In genomic region chr15:4264601-4265000, GRCm38 (mm10) we compare ENCODE assay signal across 19 mouse cellular contexts.
DNase-seq lines count a peak whose midpoint lies in the region; ATAC-seq and TF ChIP-seq lines count a peak whose summit lies in the region.
"Had no signal": no experiment of that assay in that cellular context is flagged by ENCODE, and none has a peak within 500 bp of the region (broad histone marks: within the 10 kb centered on the region; RNA-seq: fewer than 3 reads in every experiment).

No protein-coding gene starts in this region.

- CTCF ChIA-PET in Patski (lab: Charles Lee): interaction anchor here (1.8 kb wide), 1 partner anchor 9 kb away, joined by 5 read pairs; no protein-coding TSS in a partner anchor

- no peak for TF ChIP-seq CTCF in Patski (IDR thresholded peaks at IDR 0.05)

- peak; percentile 1 to 3 for DNase-seq in kidney, postnatal 36 days
- no peak for DNase-seq in kidney, postnatal 4 days
- DNase-seq in Patski (ENCODE audit: low read depth, low spot score): no peak
- DNase-seq in adrenal gland, adult 2 months: peak; percentile 72
- DNase-seq in brain, adult 2 months (ENCODE audit: low read depth, low spot score): peak; percentile 77
- no peak for DNase-seq in thymus, postnatal 36 days
- no peak for DNase-seq in thymus, adult 18-20 months
- DNase-seq: cerebellum, adult 2 months; cerebellum, postnatal 25 days; forebrain, postnatal 0 days; gastrocnemius, postnatal 14 days; heart, postnatal 14 days; liver, embryonic 13.5 days; lung, adult 2 months; midbrain, embryonic 14.5 days had no signal

- POLR2A ChIA-PET in Patski (lab: Charles Lee): no interaction called here

- in situ Hi-C loops in Patski (cut with MboI; ENCODE audit: low pct_unique_long_range_greater_than_20kb): no loop called here

- no peaks in the 10 kb centered on the region for H3K27me3 ChIP-seq in Patski
- H3K27me3 ChIP-seq: embryonic facial prominence, embryonic 12.5 days; heart, embryonic 13.5 days; liver, embryonic 13.5 days; neural tube, embryonic 12.5 days had no signal

- ATAC-seq in Patski: peak; percentile 47
- ATAC-seq: forebrain, postnatal 0 days; intestine, postnatal 0 days had no signal

Comparison
In these comparisons a context has a peak if more than half of its experiments do, and no peak if none do; other contexts are left out.
1. DNase-seq: peak in kidney, postnatal 36 days (2 of 2), adrenal gland, adult 2 months (single experiment) and brain, adult 2 months (single experiment); none in kidney, postnatal 4 days (0 of 2), Patski (single experiment), thymus, postnatal 36 days (0 of 2) and thymus, adult 18-20 months (0 of 2).